Mouse (Mus musculus): ENCODE data around the gene Clec16a. TPM values are rescaled to one million over a fixed set of nuclear protein-coding genes. Genes with fewer than 3 reads are reported as not detected.

Gene Clec16a
- polyA plus RNA-seq, 1 experiment from 2014 or later: 69.0 TPM

- Histone ChIP-seq H3K9ac (no peak overlapping the region), H3K4me2 (no peak overlapping the region), H3K4me3 (no peak overlapping the region), H3K27me3 (no peaks in the 10 kb centered on the region), H3K4me1 (replicated peaks) (no peaks in the 10 kb centered on the region), H3K9me3 (no peaks in the 10 kb centered on the region), H3K36me3 (peaks cover 10% of the 10 kb centered on the region; the same call in 1 of the 2 replicates), H3K27ac (replicated peaks) (no peak overlapping the region)
- ATAC-seq (ENCODE audit: low read depth): no peak
- 88% methylated on average over 3 of the region's 3 CpGs for WGBS
Observed at GRCm38 (mm10) chr16:10738866-10739265, 193.7 kb downstream of the Clec16a start.

DNA sequence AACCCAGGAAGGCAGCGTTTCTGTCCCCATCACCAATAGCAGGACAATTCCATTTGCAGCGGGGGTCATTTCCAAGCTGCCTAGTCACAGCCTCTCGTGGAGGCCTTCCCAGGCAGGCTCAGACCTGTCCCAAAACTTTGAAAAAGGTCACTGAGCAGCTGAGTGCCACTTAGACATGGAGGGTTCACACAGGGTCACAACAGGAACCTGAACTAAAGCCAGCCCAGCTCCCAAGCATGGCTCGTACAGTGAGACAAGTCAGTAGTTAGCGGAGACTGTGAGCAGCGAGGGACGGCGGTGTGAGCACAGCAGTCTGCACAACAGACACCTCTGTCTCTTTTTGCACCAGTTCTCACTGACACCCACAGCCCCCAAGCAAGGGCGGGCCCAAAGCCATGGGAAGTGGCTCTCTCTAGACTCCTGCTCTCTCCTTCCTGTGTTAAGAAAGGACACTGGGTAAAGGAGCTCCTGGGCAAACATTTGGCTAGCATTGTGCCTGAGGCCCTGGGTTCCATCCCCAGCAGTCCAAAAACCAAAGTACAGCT is 194.8 kb downstream of the Clec16a start:
- Histone ChIP-seq H3K36me3 (peaks cover 10% of the 10 kb centered on the region; the same call in 1 of the 2 replicates), H3K9me3 (no peaks in the 10 kb centered on the region), H3K27me3 (no peaks in the 10 kb centered on the region), H3K4me3 (no peak overlapping the region), H3K9ac (no peak overlapping the region), H3K4me1 (replicated peaks) (no peaks in the 10 kb centered on the region), H3K27ac (replicated peaks) (no peak overlapping the region), H3K4me2 (no peak overlapping the region)
- no peak for ATAC-seq (ENCODE audit: low read depth)
- 73% methylated on average over 9 of the region's 9 CpGs for WGBS

- Histone ChIP-seq H3K27me3 (no peaks in the 10 kb centered on the region), H3K9ac (no peak overlapping the region), H3K4me1 (replicated peaks) (no peaks in the 10 kb centered on the region), H3K4me3 (no peak overlapping the region), H3K36me3 (peaks cover 10% of the 10 kb centered on the region; the same call in 1 of the 2 replicates), H3K9me3 (no peaks in the 10 kb centered on the region), H3K4me2 (no peak overlapping the region), H3K27ac (replicated peaks) (no peak overlapping the region)
- no peak for ATAC-seq (ENCODE audit: low read depth)
- 94% methylated on average over 2 of the region's 2 CpGs for WGBS
Observed at GRCm38 (mm10) chr16:10741082-10741481, 195.9 kb downstream of the Clec16a start.

DNA sequence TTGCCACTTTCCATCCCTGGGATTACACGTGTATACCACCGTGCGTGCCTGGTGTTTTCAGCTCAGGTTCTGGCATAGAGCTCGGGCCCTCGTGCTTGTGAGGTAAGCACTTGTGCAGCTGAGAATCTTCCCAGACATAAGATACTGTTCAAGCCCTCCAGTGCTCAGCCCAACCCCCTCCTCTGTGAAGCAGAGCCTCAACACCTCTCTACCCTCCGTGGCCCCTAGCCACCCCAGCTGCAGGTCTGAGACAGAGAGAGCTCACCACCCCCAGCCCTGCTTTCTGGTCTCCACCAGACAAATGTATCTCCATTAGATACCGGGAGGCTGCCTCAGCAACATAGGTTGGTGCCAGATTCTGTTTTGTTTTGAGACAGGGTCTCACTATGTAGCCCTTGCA is 204.1 kb downstream of the Clec16a start:
- Histone ChIP-seq H3K4me2 (no peak overlapping the region), H3K9ac (no peak overlapping the region), H3K4me3 (no peak overlapping the region), H3K9me3 (no peaks in the 10 kb centered on the region), H3K4me1 (replicated peaks) (peaks cover 7% of the 10 kb centered on the region; the same call in 1 of the 2 replicates), H3K36me3 (no peaks in the 10 kb centered on the region), H3K27me3 (no peaks in the 10 kb centered on the region), H3K27ac (replicated peaks) (no peak overlapping the region)
- no peak for ATAC-seq (ENCODE audit: low read depth)
- 74% methylated on average over 7 of the region's 7 CpGs for WGBS

DNA sequence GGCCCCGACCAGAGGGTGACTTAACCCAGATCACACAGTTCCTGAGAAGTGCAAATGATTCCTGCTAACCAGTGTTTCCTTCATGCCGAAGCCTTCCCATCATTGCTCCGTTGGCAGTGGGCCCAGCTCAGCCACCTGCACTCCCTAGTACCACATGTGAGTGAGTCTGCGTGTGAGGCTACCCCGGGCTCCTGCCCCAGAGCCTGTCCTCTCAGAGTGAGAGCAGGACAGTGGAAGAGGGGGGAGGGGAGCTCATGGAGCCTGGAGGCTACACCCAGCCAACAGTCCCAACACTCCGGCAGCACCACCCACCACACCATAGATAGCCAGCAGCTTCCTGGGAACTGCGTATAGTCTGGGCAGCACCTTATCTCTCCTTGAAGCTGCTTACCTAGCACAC is 204.7 kb downstream of the Clec16a start:
- ATAC-seq (ENCODE audit: low read depth): peak; percentile 40; the same call in 1 of the 2 replicates
- no peak overlapping the region for H3K27ac ChIP-seq (replicated peaks)
- H3K9me3 ChIP-seq: no peaks in the 10 kb centered on the region
- H3K4me3 ChIP-seq: no peak overlapping the region
- 56% methylated on average over 7 of the region's 7 CpGs for WGBS
- H3K27me3 ChIP-seq: no peaks in the 10 kb centered on the region
- peaks cover 7% of the 10 kb centered on the region; the same call in 1 of the 2 replicates for H3K4me1 ChIP-seq (replicated peaks)
- no peak overlapping the region for H3K4me2 ChIP-seq
- 0 out of 2 replicates have a peak overlapping the region, but pooled peaks have one; percentile 8 for H3K9ac ChIP-seq
- no peaks in the 10 kb centered on the region for H3K36me3 ChIP-seq

DNA sequence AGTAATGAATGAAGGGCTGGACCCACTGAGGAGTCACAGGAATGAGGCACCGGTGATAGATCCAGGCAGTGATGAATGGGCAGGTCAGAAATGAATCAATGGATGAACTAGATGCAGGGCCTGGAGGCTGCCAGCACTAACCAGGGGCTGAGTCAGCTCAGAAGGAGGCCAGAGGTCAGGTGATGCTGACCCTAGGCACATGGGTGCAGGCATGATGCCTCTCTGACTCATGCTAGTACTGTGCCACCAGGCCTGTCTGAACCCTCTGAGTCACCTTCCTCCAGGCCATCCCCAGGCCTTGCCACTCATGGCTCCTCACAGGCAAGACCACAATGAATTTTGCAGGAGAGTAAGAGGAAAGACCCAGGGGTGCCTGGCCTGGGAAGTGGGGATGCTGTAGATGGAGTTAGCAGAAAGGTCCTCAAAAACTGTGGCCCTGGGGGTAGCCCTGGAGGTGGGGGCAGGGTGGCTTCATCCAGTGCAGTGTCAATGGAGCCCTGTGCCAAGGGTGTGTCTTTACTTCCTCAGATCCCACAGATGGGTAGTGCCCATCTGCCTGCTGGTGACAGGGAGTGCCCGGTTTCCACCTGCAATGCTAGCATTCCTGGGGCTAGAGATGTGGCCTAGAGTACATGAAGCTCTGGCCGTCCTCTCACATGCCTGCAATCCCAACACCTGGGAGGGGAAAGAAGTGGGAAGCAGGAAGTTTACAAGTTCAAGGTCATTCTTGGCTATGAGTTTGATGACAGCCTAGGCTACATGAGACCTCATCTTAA is 209.6 kb downstream of the Clec16a start:
- 90% methylated on average over 3 of the region's 3 CpGs for WGBS
- Histone ChIP-seq H3K27me3 (no peaks in the 10 kb centered on the region), H3K4me3 (no peak overlapping the region), H3K4me2 (no peak overlapping the region), H3K9ac (no peak overlapping the region), H3K9me3 (no peaks in the 10 kb centered on the region), H3K4me1 (replicated peaks) (peaks cover 1% of the 10 kb centered on the region; the same call in 1 of the 2 replicates), H3K27ac (replicated peaks) (no peak overlapping the region), H3K36me3 (no peaks in the 10 kb centered on the region)
- ATAC-seq (ENCODE audit: low read depth): no peak

DNA sequence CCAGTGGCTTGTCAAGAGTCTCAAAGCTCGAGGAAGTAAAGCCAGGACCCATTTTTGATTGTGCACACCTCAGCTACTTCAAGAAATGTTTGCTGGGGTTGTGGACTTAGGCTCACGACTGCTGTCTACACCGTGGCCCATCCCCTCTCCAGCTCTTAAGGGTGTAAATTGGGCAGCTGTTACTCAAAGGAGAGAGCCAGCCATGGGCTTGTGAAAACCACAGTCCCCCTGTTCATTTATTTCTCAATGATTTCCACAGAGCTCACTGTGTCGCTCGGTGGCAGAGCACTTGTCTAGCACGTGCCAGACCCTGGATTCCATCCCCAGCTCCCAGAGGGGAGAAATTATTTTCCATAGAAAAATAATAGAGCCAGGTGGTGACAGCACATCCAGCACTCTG is 211.0 kb downstream of the Clec16a start:
- 71% methylated on average over 5 of the region's 6 CpGs for WGBS
- Histone ChIP-seq H3K27ac (replicated peaks) (no peak overlapping the region), H3K36me3 (no peaks in the 10 kb centered on the region), H3K9ac (no peak overlapping the region), H3K9me3 (no peaks in the 10 kb centered on the region), H3K4me1 (replicated peaks) (peaks cover 5% of the 10 kb centered on the region; the same call in 1 of the 2 replicates), H3K27me3 (no peaks in the 10 kb centered on the region), H3K4me2 (no peak overlapping the region), H3K4me3 (no peak overlapping the region)
- ATAC-seq (ENCODE audit: low read depth): no peak

GRCm38 (mm10) chr16:10761182-10761581 is 216.0 kb downstream of the Clec16a start:
- no peak overlapping the region for H3K4me3 ChIP-seq
- no peak overlapping the region for H3K9ac ChIP-seq
- H3K36me3 ChIP-seq: no peaks in the 10 kb centered on the region
- 82% methylated on average over 8 of the region's 8 CpGs for WGBS
- no peak overlapping the region for H3K27ac ChIP-seq (replicated peaks)
- H3K9me3 ChIP-seq: no peaks in the 10 kb centered on the region
- no peak for ATAC-seq (ENCODE audit: low read depth)
- peaks cover 5% of the 10 kb centered on the region; the same call in 1 of the 2 replicates for H3K4me1 ChIP-seq (replicated peaks)
- H3K4me2 ChIP-seq: no peak overlapping the region
- H3K27me3 ChIP-seq: no peaks in the 10 kb centered on the region

GRCm38 (mm10) chr16:10762569-10763180 is 217.5 kb downstream of the Clec16a start:
- H3K4me2 ChIP-seq: no peak overlapping the region
- H3K36me3 ChIP-seq: no peaks in the 10 kb centered on the region
- no peak for ATAC-seq (ENCODE audit: low read depth)
- no peak overlapping the region for H3K4me3 ChIP-seq
- H3K4me1 ChIP-seq (replicated peaks): peaks cover 5% of the 10 kb centered on the region; the same call in 1 of the 2 replicates
- H3K9ac ChIP-seq: no peak overlapping the region
- 72% methylated on average over 5 of the region's 5 CpGs for WGBS
- no peaks in the 10 kb centered on the region for H3K27me3 ChIP-seq
- no peaks in the 10 kb centered on the region for H3K9me3 ChIP-seq
- H3K27ac ChIP-seq (replicated peaks): no peak overlapping the region

GRCm38 (mm10) chr16:10763540-10764264 is 218.6 kb downstream of the Clec16a start:
- ATAC-seq (ENCODE audit: low read depth): no peak
- Histone ChIP-seq H3K4me3 (no peak overlapping the region), H3K4me1 (replicated peaks) (peaks cover 5% of the 10 kb centered on the region; the same call in 1 of the 2 replicates), H3K27ac (replicated peaks) (no peak overlapping the region), H3K9ac (no peak overlapping the region), H3K36me3 (no peaks in the 10 kb centered on the region), H3K4me2 (no peak overlapping the region), H3K9me3 (no peaks in the 10 kb centered on the region), H3K27me3 (0 out of 2 replicates have a peak, but pooled peaks cover under 1% of the 10 kb centered on the region)
- 73% methylated on average over 6 of the region's 6 CpGs for WGBS

- H3K27ac ChIP-seq (replicated peaks): no peak overlapping the region
- no peak overlapping the region for H3K9ac ChIP-seq
- H3K4me2 ChIP-seq: no peak overlapping the region
- no peaks in the 10 kb centered on the region for H3K9me3 ChIP-seq
- peaks cover 5% of the 10 kb centered on the region; the same call in 1 of the 2 replicates for H3K4me1 ChIP-seq (replicated peaks)
- H3K4me3 ChIP-seq: no peak overlapping the region
- no peaks in the 10 kb centered on the region for H3K36me3 ChIP-seq
- no peak for ATAC-seq (ENCODE audit: low read depth)
- 58% methylated on average over 2 of the region's 2 CpGs for WGBS
- 0 out of 2 replicates have a peak, but pooled peaks cover 3% of the 10 kb centered on the region for H3K27me3 ChIP-seq
Observed at GRCm38 (mm10) chr16:10764323-10764722, 219.2 kb downstream of the Clec16a start.

Data from neural tube, embryonic 13.5 days (tissue).